Mouse (Mus musculus) E14TG2a.4 (cell line): ENCODE measurements around the gene Rpl18.

Source experiments
- H3K27me3 ChIP-seq: 2 replicates; pipeline ENCODE4 v1.6.1; 2014; ENCODE audit warnings: low read length, control low read depth; ENCODE audit not compliant: insufficient read depth
- H3K36me3 ChIP-seq: 2 replicates; pipeline ENCODE4 v1.6.1; 2014; ENCODE audit warnings: low read length, control low read depth; ENCODE audit not compliant: insufficient read depth
- H3K4me1 ChIP-seq: replicated peaks from 2 replicates; pipeline ENCODE4 v1.6.1; 2014; ENCODE audit warnings: low read depth, low read length, control low read depth
- H3K4me3 ChIP-seq: replicated peaks from 2 replicates; pipeline ENCODE4 v1.5.1; 2014; ENCODE audit warnings: mild to moderate bottlenecking, low read length
- H3K9me3 ChIP-seq: 2 replicates; pipeline ENCODE4 v1.6.1; 2014; ENCODE audit warnings: low read length, control low read depth
- CTCF ChIP-seq: conservative IDR thresholded peaks from 2 replicates; pipeline ENCODE4 v1.5.1; 2014; ENCODE audit warnings: low read length
- NANOG ChIP-seq: IDR thresholded peaks from 2 replicates; pipeline ENCODE4 v1.6.1; 2014; ENCODE audit warnings: borderline replicate concordance, low read length, mixed read lengths
- POU5F1 ChIP-seq: IDR thresholded peaks from 2 replicates; pipeline ENCODE4 v1.6.1; 2014; ENCODE audit warnings: low read length, borderline replicate concordance

Rpl18 gene

DNA sequence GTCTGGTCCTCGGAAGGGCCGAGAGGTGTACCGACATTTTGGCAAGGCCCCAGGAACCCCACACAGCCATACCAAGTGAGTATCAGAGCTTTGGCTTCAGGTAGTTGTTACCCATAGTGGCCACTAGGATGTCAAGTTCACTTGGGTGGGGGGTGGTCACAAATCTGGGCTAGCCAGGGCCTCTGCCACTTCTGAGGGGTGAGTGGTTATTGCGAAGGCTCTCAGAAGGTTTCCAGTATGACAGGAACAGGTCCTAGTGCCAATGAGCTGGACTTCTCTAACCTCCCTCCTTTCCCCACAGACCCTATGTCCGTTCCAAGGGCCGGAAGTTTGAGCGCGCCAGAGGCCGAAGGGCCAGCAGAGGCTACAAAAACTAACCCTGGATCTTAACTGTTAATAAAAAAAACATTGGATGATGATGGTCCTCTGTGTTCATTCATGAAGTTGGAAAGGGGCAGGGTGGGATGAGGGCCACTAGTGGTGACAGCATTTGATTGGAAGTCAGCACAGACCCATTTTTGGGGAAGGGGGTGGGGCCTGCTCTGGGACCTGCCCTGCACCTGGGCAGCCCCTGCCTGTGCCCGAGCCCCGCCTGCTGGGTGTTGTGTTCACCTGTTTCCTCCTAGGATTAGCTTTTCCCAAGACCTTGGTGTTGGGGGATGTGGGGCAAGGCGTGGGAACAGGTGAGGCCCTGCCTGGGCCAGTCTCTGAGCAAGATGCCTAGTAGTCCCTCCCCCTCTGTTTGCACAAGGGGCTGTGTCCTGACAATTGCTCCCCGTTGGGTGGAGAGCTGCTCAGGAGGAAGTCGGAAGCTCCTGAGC lies 5.4 kb downstream of the Rpl18 start, which contains the start of gene Fam83e:
TSS of gene Fam83e (plus strand) at position 800 of the 821 bp plus-strand sequence.
- peak within 1 kb of the TSS; percentile 99 for H3K4me3 ChIP-seq
- H3K36me3 ChIP-seq: peaks cover 82% of the 10 kb centered on the region
- H3K9me3 ChIP-seq: no peaks in the 10 kb centered on the region
- H3K27me3 ChIP-seq: no peaks in the 10 kb centered on the region
- TF ChIP-seq POU5F1: no peak
- TF ChIP-seq CTCF: peak; percentile 34; the same call in 1 of the 2 replicates
- peaks cover 71% of the 10 kb centered on the region for H3K4me1 ChIP-seq

DNA sequence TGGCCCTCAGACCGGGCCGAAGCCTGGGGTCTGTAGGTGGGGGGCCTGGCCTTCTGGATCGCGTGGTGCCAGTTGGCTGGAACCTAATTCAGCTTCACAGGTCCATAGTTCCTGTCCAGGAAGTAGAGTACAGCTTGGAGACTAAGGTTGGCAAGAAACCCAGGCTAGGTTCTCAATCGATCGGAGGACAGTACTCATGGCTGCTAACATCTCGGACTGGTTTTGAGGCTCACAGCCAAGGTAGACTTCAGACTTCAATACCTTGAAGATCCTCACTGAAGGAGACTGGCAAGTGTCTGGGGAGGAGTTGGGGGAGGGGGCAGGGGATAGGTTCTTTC lies 5.9 kb downstream of the Rpl18 start:
- H3K27me3 ChIP-seq: no peaks in the 10 kb centered on the region
- no peak for TF ChIP-seq CTCF
- TF ChIP-seq POU5F1: no peak
- no peak for TF ChIP-seq NANOG
- peaks cover 70% of the 10 kb centered on the region for H3K4me1 ChIP-seq
- H3K9me3 ChIP-seq: no peaks in the 10 kb centered on the region
- H3K4me3 ChIP-seq: peak overlapping the region; percentile 99
- H3K36me3 ChIP-seq: peaks cover 85% of the 10 kb centered on the region

DNA sequence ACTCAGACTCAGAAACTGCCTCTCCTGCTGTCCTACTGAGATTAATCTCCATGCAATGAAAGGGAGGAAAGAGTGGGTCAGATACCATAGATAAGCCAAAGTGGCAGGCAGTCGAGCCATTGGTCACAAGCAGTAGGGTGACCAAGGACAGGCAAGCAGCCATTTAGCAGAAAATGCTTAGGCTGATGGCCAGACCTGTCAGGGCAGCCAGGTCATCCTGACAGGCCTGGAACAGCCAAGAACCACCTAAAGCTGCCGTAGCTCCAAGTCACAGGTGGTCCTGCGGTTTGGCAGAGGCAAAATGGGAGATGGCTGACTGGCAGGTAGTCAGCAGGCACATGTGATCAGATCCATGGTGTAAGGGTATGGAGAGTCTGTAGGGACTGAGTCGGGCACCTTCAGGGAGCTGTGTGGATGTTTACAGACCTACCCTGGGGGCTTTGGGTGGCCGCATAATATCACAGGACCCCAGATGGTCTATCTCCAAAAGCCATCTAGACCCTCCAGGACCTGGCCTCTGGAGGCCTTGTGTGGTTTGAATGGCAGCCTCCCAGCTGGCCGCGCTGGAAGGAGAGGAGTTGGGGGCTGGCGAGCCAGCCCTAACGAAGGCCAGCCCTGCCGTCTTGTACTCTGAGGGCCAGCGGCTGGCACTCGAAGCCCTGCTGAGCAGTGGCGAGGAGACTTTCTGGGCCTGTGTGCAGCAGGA lies 6.5 kb downstream of the Rpl18 start:
- Histone ChIP-seq H3K4me3 (no peak overlapping the region), H3K27me3 (no peaks in the 10 kb centered on the region), H3K4me1 (peaks cover 64% of the 10 kb centered on the region), H3K36me3 (peaks cover 86% of the 10 kb centered on the region), H3K9me3 (no peaks in the 10 kb centered on the region)
- TF ChIP-seq POU5F1 (no peak), CTCF (no peak), NANOG (no peak)

DNA sequence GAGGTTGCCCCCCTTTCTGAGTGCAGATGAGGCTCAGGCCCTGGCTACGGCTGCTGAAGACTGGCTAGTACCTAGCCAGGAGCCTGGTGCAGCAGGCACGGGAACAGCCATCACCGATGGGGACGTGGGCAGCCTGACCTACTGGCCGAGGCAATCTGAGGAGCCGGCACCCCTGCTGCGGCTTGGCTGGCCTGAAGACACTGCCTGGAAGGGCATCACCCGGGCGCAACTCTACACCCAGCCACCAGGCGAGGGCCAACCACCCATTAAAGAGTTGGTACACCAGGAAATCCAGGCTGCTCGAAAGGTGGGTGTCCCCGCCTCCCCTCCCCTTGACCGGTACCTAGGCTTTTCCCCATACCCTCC lies 7.1 kb downstream of the Rpl18 start:
- Histone ChIP-seq H3K36me3 (peaks cover 92% of the 10 kb centered on the region), H3K9me3 (no peaks in the 10 kb centered on the region), H3K4me1 (peaks cover 60% of the 10 kb centered on the region), H3K27me3 (no peaks in the 10 kb centered on the region), H3K4me3 (no peak overlapping the region)
- TF ChIP-seq NANOG (no peak), POU5F1 (no peak), CTCF (no peak)

DNA sequence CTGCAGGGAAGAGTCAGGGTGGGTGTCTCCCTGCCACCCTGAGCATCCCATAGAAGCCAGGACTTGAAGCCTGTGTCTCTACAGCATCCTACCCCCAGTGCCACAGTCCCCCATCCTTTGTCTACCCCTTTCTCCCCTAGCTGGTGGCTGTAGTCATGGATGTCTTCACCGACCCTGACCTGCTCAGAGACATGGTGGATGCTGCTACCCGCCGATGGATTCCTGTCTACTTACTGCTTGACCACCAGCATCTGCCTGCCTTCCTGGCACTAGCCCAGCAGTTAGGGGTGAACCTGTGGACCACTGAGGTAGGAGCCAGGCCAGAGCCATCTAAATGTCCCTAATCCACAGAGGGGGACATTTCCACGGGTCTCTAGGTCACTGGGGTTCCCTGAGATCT lies 8.0 kb downstream of the Rpl18 start:
- Histone ChIP-seq H3K36me3 (peaks cover 90% of the 10 kb centered on the region), H3K27me3 (no peaks in the 10 kb centered on the region), H3K9me3 (no peaks in the 10 kb centered on the region), H3K4me3 (no peak overlapping the region), H3K4me1 (peaks cover 60% of the 10 kb centered on the region)
- TF ChIP-seq POU5F1 (no peak), CTCF (no peak), NANOG (no peak)

DNA sequence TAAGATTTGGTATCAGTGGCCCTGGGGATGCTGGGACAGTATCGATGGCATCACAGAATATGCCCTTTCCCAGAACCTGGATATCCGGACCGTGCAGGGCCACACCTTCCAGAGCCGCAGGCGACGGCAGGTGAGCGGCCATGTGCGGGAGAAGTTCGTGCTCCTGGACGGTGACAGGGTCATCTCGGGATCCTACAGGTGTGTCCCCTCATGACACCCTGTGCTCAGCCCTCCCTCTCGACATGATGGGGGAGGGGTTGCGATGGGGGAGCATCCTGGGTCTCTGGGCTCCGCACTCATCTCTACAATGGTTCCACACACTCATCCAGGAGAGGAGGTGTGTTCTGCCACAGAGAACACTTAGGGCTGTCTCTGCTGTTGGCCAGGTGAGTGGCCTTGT lies 8.5 kb downstream of the Rpl18 start:
- peaks cover 63% of the 10 kb centered on the region for H3K4me1 ChIP-seq
- TF ChIP-seq CTCF (no peak), POU5F1 (no peak), NANOG (no peak)
- H3K27me3 ChIP-seq: no peaks in the 10 kb centered on the region
- no peaks in the 10 kb centered on the region for H3K9me3 ChIP-seq
- H3K36me3 ChIP-seq: peaks cover 87% of the 10 kb centered on the region
- no peak overlapping the region for H3K4me3 ChIP-seq

DNA sequence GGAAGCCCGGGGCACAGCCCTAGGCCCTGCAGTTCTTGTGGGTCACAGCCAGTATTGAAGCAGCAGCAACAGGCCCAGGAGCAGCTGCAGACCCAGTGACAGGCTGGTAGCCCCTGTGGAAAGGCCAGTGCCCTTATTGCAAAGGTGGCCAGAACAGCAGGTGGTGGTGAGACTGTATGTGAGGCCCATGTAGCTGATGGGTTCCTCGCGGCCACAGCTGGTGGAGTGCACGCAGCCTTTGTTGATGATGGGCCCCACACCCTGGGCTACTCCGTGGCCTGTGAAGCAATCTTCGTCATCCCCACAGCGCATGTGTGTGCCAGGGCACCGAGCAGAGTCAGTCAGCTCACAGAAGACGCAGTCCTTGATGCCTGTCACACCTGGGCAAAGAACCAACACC lies 9.9 kb downstream of the Rpl18 start:
- Histone ChIP-seq H3K9me3 (no peaks in the 10 kb centered on the region), H3K36me3 (peaks cover 76% of the 10 kb centered on the region), H3K27me3 (no peaks in the 10 kb centered on the region), H3K4me3 (no peak overlapping the region), H3K4me1 (peaks cover 67% of the 10 kb centered on the region)
- TF ChIP-seq CTCF (no peak), NANOG (no peak), POU5F1 (no peak)

DNA sequence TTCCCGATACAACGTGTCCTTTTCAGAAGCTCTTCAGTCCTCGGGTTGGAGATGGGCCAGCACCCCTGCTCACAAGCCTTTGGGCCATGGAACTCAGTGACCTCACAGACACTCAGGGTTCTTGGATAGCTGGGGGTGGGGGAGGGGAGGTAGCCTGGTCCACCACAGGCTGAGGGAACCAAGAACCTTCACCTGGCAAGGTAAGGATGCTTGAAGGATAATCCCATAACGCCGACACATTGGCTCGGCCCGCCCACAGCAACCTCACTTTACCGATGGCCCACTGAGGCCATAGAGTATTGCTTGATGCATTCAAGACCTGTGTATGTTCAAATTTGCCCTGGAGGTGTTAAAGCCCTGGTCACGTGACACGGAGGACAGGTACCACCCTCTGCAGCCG lies 10.5 kb downstream of the Rpl18 start, which contains the start of gene Spaca4:
TSS of gene Spaca4 (minus strand) at position 101 of the 400 bp plus-strand sequence.
- Histone ChIP-seq H3K36me3 (peaks cover 70% of the 10 kb centered on the region), H3K9me3 (no peaks in the 10 kb centered on the region), H3K4me1 (peaks cover 68% of the 10 kb centered on the region), H3K4me3 (no peak within 1 kb of the TSS), H3K27me3 (no peaks in the 10 kb centered on the region)
- TF ChIP-seq NANOG (no peak), POU5F1 (no peak), CTCF (no peak)

DNA sequence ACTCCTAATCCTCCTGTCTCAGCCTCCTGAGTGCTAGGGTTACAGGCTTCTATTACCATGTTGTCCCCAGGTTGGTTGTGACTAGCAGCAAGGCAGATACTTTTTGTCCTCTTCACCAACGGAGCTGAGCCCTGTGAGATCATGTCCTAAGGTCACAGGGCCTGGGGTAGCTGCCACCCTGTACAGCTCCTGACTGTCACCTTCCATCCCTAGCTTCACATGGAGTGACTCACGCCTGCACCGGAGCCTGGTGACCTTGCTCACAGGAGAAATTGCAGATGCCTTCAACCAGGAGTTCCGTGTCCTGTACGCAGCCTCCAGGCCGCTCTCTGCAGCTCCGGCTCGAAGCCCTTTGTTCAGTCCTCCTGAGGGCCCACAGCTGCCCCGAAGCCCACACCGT lies 11.2 kb downstream of the Rpl18 start:
- Histone ChIP-seq H3K27me3 (no peaks in the 10 kb centered on the region), H3K36me3 (peaks cover 63% of the 10 kb centered on the region), H3K4me1 (peaks cover 68% of the 10 kb centered on the region), H3K9me3 (no peaks in the 10 kb centered on the region), H3K4me3 (no peak overlapping the region)
- no peak for TF ChIP-seq NANOG
- no peak for TF ChIP-seq CTCF
- TF ChIP-seq POU5F1: no peak
